Comparison of ENCODE assay signal across 12 mouse cellular contexts in the genomic region with DNA sequence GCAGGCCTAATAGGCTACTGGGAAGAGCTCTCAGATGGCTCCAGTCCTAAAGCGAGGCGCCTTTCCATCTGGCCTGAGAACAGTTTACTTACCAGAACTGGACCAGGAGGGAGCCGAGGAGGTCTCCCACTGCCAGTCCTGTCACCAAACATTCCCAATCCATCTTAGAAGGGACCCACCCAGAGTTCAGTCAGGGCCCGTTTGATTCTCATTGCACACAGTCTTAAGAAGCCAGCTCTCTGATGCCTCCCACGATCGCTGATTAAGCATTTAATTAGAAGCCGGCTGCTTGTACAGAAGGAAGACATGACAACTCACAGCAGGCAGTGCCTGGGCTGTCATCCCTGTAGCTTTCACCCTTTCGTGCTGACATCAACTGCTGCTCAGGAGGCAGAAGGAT.
DNase-seq lines count a peak whose midpoint lies in the region; ATAC-seq lines count a peak whose summit lies in the region.
"Had no signal": no experiment of that assay in that cellular context is flagged by ENCODE, and none has a peak within 500 bp of the region (broad histone marks: within the 10 kb centered on the region; RNA-seq: fewer than 3 reads in every experiment).

No protein-coding gene starts in this region.

- 51% methylated on average over 8 of the region's 8 CpGs for WGBS in kidney, embryonic 15.5 days
- 64% methylated on average over 8 of the region's 8 CpGs for WGBS in intestine, embryonic 16.5 days

- intact Hi-C loops in heart, postnatal 25 days (cut with DNase I) = loop anchor here (5.0 kb wide), 1 partner anchor 43 kb away; no protein-coding TSS in a partner anchor

- ATAC-seq in kidney, embryonic 15.5 days (replicated peaks; ENCODE audit: low FRiP score) = no peak
- ATAC-seq in intestine, embryonic 16.5 days = no peak
- no peak for ATAC-seq in erythroid progenitor cell, adult 5-6 weeks (replicated peaks; ENCODE audit: low FRiP score, poor library complexity, severe bottlenecking)

- no peak overlapping the region for H3K4me3 ChIP-seq in kidney, embryonic 15.5 days (replicated peaks)
- H3K4me3 ChIP-seq in intestine, embryonic 16.5 days (ENCODE audit: low read length) = no peak overlapping the region
- H3K4me3 ChIP-seq: limb, embryonic 15.5 days; midbrain, embryonic 12.5 days had no signal

- peaks cover 18% of the 10 kb centered on the region for H3K36me3 ChIP-seq in kidney, embryonic 15.5 days
- H3K36me3 ChIP-seq in intestine, embryonic 16.5 days (ENCODE audit: control insufficient read depth, insufficient read depth, low read length) = no peaks in the 10 kb centered on the region; the same call in 1 of the 2 replicates
- H3K36me3 ChIP-seq: midbrain, embryonic 12.5 days had no signal

- no peak for DNase-seq in kidney, postnatal 25 days
- DNase-seq in urinary bladder, postnatal 14 days (ENCODE audit: low spot score) = peak; percentile 44
- no peak for DNase-seq in urinary bladder, postnatal 10 days (ENCODE audit: low spot score)
- DNase-seq in heart, postnatal 25 days (ENCODE audit: low spot score) = peak; percentile 64
- no peak for DNase-seq in ovary, postnatal 36 days (ENCODE audit: low spot score)
- DNase-seq: kidney, adult 8-10 months; thymus, postnatal 14 days had no signal

- H3K4me1 ChIP-seq in kidney, embryonic 15.5 days = peaks cover 6% of the 10 kb centered on the region; the same call in 1 of the 2 replicates
- no peaks in the 10 kb centered on the region for H3K4me1 ChIP-seq in intestine, embryonic 16.5 days (ENCODE audit: control insufficient read depth, insufficient read depth, low read length)
- H3K4me1 ChIP-seq: midbrain, embryonic 12.5 days had no signal

- no peaks in the 10 kb centered on the region for H3K27me3 ChIP-seq in kidney, embryonic 15.5 days
- no peaks in the 10 kb centered on the region for H3K27me3 ChIP-seq in intestine, embryonic 16.5 days (replicated peaks; ENCODE audit: control insufficient read depth, insufficient read depth, low read length)
- H3K27me3 ChIP-seq: limb, embryonic 15.5 days; midbrain, embryonic 12.5 days had no signal

- H3K4me2 ChIP-seq in kidney, embryonic 15.5 days = no peak overlapping the region
- no peak overlapping the region for H3K4me2 ChIP-seq in intestine, embryonic 16.5 days (ENCODE audit: low read depth, low read length)
- H3K4me2 ChIP-seq: limb, embryonic 15.5 days; midbrain, embryonic 12.5 days had no signal

- H3K27ac ChIP-seq in kidney, embryonic 15.5 days = peak overlapping the region; percentile 0; the same call in 1 of the 2 replicates
- H3K27ac ChIP-seq in intestine, embryonic 16.5 days (ENCODE audit: low read length) = no peak overlapping the region
- H3K27ac ChIP-seq: limb, embryonic 15.5 days; midbrain, embryonic 12.5 days had no signal

- H3K9me3 ChIP-seq in kidney, embryonic 15.5 days (replicated peaks) = no peaks in the 10 kb centered on the region
- no peaks in the 10 kb centered on the region for H3K9me3 ChIP-seq in intestine, embryonic 16.5 days (ENCODE audit: control insufficient read depth, low read length)
- H3K9me3 ChIP-seq: limb, embryonic 15.5 days; midbrain, embryonic 12.5 days had no signal

- no peak overlapping the region for H3K9ac ChIP-seq in kidney, embryonic 15.5 days
- H3K9ac ChIP-seq in intestine, embryonic 16.5 days (ENCODE audit: low read depth, low read length) = no peak overlapping the region
- H3K9ac ChIP-seq: limb, embryonic 15.5 days; midbrain, embryonic 12.5 days had no signal

Comparison
In these comparisons a context has a peak if more than half of its experiments do, and no peak if none do; other contexts are left out.
1. DNase-seq: peak in urinary bladder, postnatal 14 days (single experiment) and heart, postnatal 25 days (single experiment); none in kidney, postnatal 25 days (0 of 2), urinary bladder, postnatal 10 days (single experiment) and ovary, postnatal 36 days (single experiment).